ENCODE assay signal across 8 mouse cellular contexts in genomic region chr15:91192223-91192598, GRCm38 (mm10). TPM values are rescaled to one million over a fixed set of nuclear protein-coding genes. Genes with fewer than 3 reads are reported as not detected.
A peak's percentile ranks its signal among the peaks of the same experiment; 100 is the strongest.
DNase-seq lines count a peak whose midpoint lies in the region; ATAC-seq and TF ChIP-seq lines count a peak whose summit lies in the region.

No protein-coding gene starts in this region.

- 12% methylated on average over 7 of the region's 7 CpGs for WGBS in lung, adult 2 months
- 9% methylated on average over 7 of the region's 7 CpGs for WGBS in forebrain, embryonic 13.5 days
- 12% methylated on average over 7 of the region's 7 CpGs for WGBS in liver, embryonic 11.5 days
- 13% methylated on average over 7 of the region's 7 CpGs for WGBS in small intestine, adult 2 months

- no peaks in the 10 kb centered on the region for H3K36me3 ChIP-seq in forebrain, embryonic 13.5 days (ENCODE audit: poor library complexity, severe bottlenecking)
- no peaks in the 10 kb centered on the region for H3K36me3 ChIP-seq in liver, embryonic 11.5 days (ENCODE audit: control insufficient read depth, insufficient read depth, low read length)
- H3K36me3 ChIP-seq in small intestine, adult 2 months (ENCODE audit: control insufficient read depth, insufficient read depth, low read length), result no peaks in the 10 kb centered on the region

- peak overlapping the region; percentile 84 for H3K4me2 ChIP-seq in forebrain, embryonic 13.5 days
- peak overlapping the region; percentile 82 for H3K4me2 ChIP-seq in liver, embryonic 11.5 days

- no peak for TF ChIP-seq POLR2A in lung, adult 2 months (IDR thresholded peaks at IDR 0.05; ENCODE audit: borderline replicate concordance, extremely low read depth, low read depth, low read length)
- no peak for TF ChIP-seq POLR2A in small intestine, adult 2 months (IDR thresholded peaks at IDR 0.05; ENCODE audit: low read depth, low read length)

- H3K4me1 ChIP-seq in lung, adult 2 months (ENCODE audit: control insufficient read depth, insufficient read depth, low read length), result no peaks in the 10 kb centered on the region
- H3K4me1 ChIP-seq in forebrain, embryonic 13.5 days, result peaks cover 20% of the 10 kb centered on the region
- peaks cover 5% of the 10 kb centered on the region; the same call in 1 of the 2 replicates for H3K4me1 ChIP-seq in liver, embryonic 11.5 days (replicated peaks; ENCODE audit: control insufficient read depth, insufficient read depth, low read length)
- no peaks in the 10 kb centered on the region for H3K4me1 ChIP-seq in small intestine, adult 2 months (ENCODE audit: control insufficient read depth, insufficient read depth, insufficient read length, low read length)

- H3K27ac ChIP-seq in forebrain, embryonic 13.5 days, result peak overlapping the region; percentile 91
- peak overlapping the region; percentile 65; the same call in 1 of the 2 replicates for H3K27ac ChIP-seq in liver, embryonic 11.5 days (ENCODE audit: low read depth, low read length)
- peak overlapping the region; percentile 38 for H3K27ac ChIP-seq in small intestine, adult 2 months (ENCODE audit: insufficient read depth, low read depth, low read length)

- TF ChIP-seq CTCF in lung, adult 2 months (IDR thresholded peaks at IDR 0.05; ENCODE audit: insufficient read depth, low read length), result no peak
- no peak for TF ChIP-seq CTCF in small intestine, adult 2 months (IDR thresholded peaks at IDR 0.05; ENCODE audit: extremely low read depth, insufficient read length, insufficient replicate concordance, low read depth, low read length)

- H3K27me3 ChIP-seq in forebrain, embryonic 13.5 days, result no peaks in the 10 kb centered on the region
- H3K27me3 ChIP-seq in liver, embryonic 11.5 days (replicated peaks; ENCODE audit: control insufficient read depth, insufficient read depth, low read length), result no peaks in the 10 kb centered on the region
- no peaks in the 10 kb centered on the region for H3K27me3 ChIP-seq in small intestine, adult 2 months (ENCODE audit: control insufficient read depth, insufficient read depth, low read length)

- DNase-seq in lung, adult 2 months, result no peak
- no peak for DNase-seq in lung, postnatal 4 days
- no peak for DNase-seq in liver, embryonic 11.5 days (ENCODE audit: low spot score)
- DNase-seq in thymus, postnatal 0 days (ENCODE audit: low spot score), result no peak
- no peak for DNase-seq in cerebellum, adult 18-20 months
- DNase-seq in kidney, postnatal 25 days, result no peak

- peak; percentile 42 for ATAC-seq in forebrain, embryonic 13.5 days
- peak; percentile 50 for ATAC-seq in liver, embryonic 11.5 days (replicated peaks; ENCODE audit: low FRiP score)

- peak overlapping the region; percentile 43 for H3K4me3 ChIP-seq in lung, adult 2 months (replicated peaks; ENCODE audit: extremely low read depth, low read depth, low read length)
- peak overlapping the region; percentile 62 for H3K4me3 ChIP-seq in forebrain, embryonic 13.5 days
- H3K4me3 ChIP-seq in liver, embryonic 11.5 days (ENCODE audit: low read depth, low read length), result peak overlapping the region; percentile 52
- peak overlapping the region; percentile 49 for H3K4me3 ChIP-seq in small intestine, adult 2 months (ENCODE audit: low read depth, low read length)

- no peaks in the 10 kb centered on the region for H3K9me3 ChIP-seq in forebrain, embryonic 13.5 days (replicated peaks)
- no peaks in the 10 kb centered on the region for H3K9me3 ChIP-seq in liver, embryonic 11.5 days (ENCODE audit: control insufficient read depth, low read length)

- peak overlapping the region; percentile 76 for H3K9ac ChIP-seq in forebrain, embryonic 13.5 days
- H3K9ac ChIP-seq in liver, embryonic 11.5 days (ENCODE audit: low read depth, low read length), result peak overlapping the region; percentile 2; the same call in 1 of the 2 replicates

RNA-seq across cellular contexts. Expression of gene Abcd2, which starts 0.6 kb away (rescaled TPM):
- polyA plus RNA-seq in lung, adult 2 months (2012; rRNA removed), result 4.0 and 6.5 TPM in 2 replicates
- 28.2 and 30.8 TPM in 2 replicates for polyA plus RNA-seq in forebrain, embryonic 13.5 days (2015; fragmentation: Nextera tagmentation; extraction: Ambion mirVana)
- polyA plus RNA-seq in liver, embryonic 11.5 days (2014; fragmentation: Nextera tagmentation; extraction: Ambion mirVana), result 2.9 and 3.2 TPM in 2 replicates
- polyA plus RNA-seq in small intestine, adult 2 months (2012; rRNA removed), result 0.04 and 0.06 TPM in 2 replicates
- polyA plus RNA-seq in thymus, postnatal 0 days (2015; fragmentation: Nextera tagmentation; extraction: Ambion mirVana), result 0.79 and 0.84 TPM in 2 replicates

RNA-seq across cellular contexts. Expression of gene CN725425, which starts 7.1 kb away (rescaled TPM):
- polyA plus RNA-seq in lung, adult 2 months (2012; rRNA removed), result not detected in 2 replicates
- not detected in 2 replicates for polyA plus RNA-seq in forebrain, embryonic 13.5 days (2015; fragmentation: Nextera tagmentation; extraction: Ambion mirVana)
- polyA plus RNA-seq in liver, embryonic 11.5 days (2014; fragmentation: Nextera tagmentation; extraction: Ambion mirVana), result not detected in 2 replicates
- polyA plus RNA-seq in small intestine, adult 2 months (2012; rRNA removed), result not detected in 2 replicates
- polyA plus RNA-seq in thymus, postnatal 0 days (2015; fragmentation: Nextera tagmentation; extraction: Ambion mirVana), result not detected in 2 replicates

Comparison
In these comparisons a context has a peak if more than half of its experiments do, and no peak if none do; other contexts are left out.
1. H3K27ac ChIP-seq: peak in every context shown above with its lines; median percentile 91 in forebrain, embryonic 13.5 days; 65 in liver, embryonic 11.5 days; 38 in small intestine, adult 2 months.